Mouse (Mus musculus) testis, postnatal 14 days (tissue): ENCODE measurements at regions not wholly inside any gene's neighbourhood (a gene's known extent, or its start where the extent isn't known, plus 50 kb on each side); places are given as distances from the start of the nearest gene placed in this dataset.

Source experiments
- DNase-seq: peaks from one replicate; pipeline ENCODE4 v3.0.0; 2021; ENCODE audit warnings: low spot score

- no peak for DNase-seq
Measured at GRCm38 (mm10) chr7:40670401-40670800, 227.7 kb upstream of the Vstm2b start.

- DNase-seq = peak; percentile 9
Measured at GRCm38 (mm10) chr7:40671068-40671467, 227.1 kb upstream of the Vstm2b start.

GRCm38 (mm10) chr7:40672348-40672747 lies 225.8 kb upstream of the Vstm2b start:
- DNase-seq = no peak

- no peak for DNase-seq
Measured at GRCm38 (mm10) chr7:40674397-40674796, 223.7 kb upstream of the Vstm2b start.

- no peak for DNase-seq
Measured at GRCm38 (mm10) chr7:40677601-40678000, 220.5 kb upstream of the Vstm2b start.

GRCm38 (mm10) chr7:40680567-40680966 lies 217.6 kb upstream of the Vstm2b start:
- no peak for DNase-seq

- no peak for DNase-seq
Measured at GRCm38 (mm10) chr7:40680993-40681392, 217.1 kb upstream of the Vstm2b start.

- DNase-seq = no peak
Measured at GRCm38 (mm10) chr7:40683176-40683575, 215.0 kb upstream of the Vstm2b start.

GRCm38 (mm10) chr7:40683641-40684040 lies 214.5 kb upstream of the Vstm2b start:
- DNase-seq = no peak

GRCm38 (mm10) chr7:40687005-40687404 lies 211.1 kb upstream of the Vstm2b start:
- no peak for DNase-seq

GRCm38 (mm10) chr7:40688546-40688945 lies 209.6 kb upstream of the Vstm2b start:
- DNase-seq = no peak

GRCm38 (mm10) chr7:40693755-40694154 lies 204.4 kb upstream of the Vstm2b start:
- no peak for DNase-seq

- DNase-seq = no peak
Measured at GRCm38 (mm10) chr7:40697551-40697950, 200.6 kb upstream of the Vstm2b start.

GRCm38 (mm10) chr7:40698309-40698708 lies 199.8 kb upstream of the Vstm2b start:
- no peak for DNase-seq

GRCm38 (mm10) chr7:40699633-40700032 lies 198.5 kb upstream of the Vstm2b start:
- no peak for DNase-seq

- DNase-seq = no peak
Measured at GRCm38 (mm10) chr7:40700656-40701055, 197.5 kb upstream of the Vstm2b start.

GRCm38 (mm10) chr7:40702191-40703045 lies 195.7 kb upstream of the Vstm2b start:
- no peak for DNase-seq

GRCm38 (mm10) chr7:40708231-40708630 lies 189.9 kb upstream of the Vstm2b start:
- DNase-seq = no peak

- no peak for DNase-seq
Measured at GRCm38 (mm10) chr7:40717991-40718390, 180.1 kb upstream of the Vstm2b start.

- no peak for DNase-seq
Measured at GRCm38 (mm10) chr7:40736971-40737468, 161.1 kb upstream of the Vstm2b start.

GRCm38 (mm10) chr7:40737496-40737895 lies 160.6 kb upstream of the Vstm2b start:
- DNase-seq = no peak

- DNase-seq = no peak
Measured at GRCm38 (mm10) chr7:40738174-40738573, 160.0 kb upstream of the Vstm2b start.

GRCm38 (mm10) chr7:40742553-40743151 lies 155.5 kb upstream of the Vstm2b start:
- DNase-seq = no peak
